Mouse (Mus musculus) duodenum, adult 2 months (tissue): ENCODE measurements around the gene Tacstd2. TPM values are rescaled to one million over a fixed set of nuclear protein-coding genes. Genes with fewer than 3 reads are reported as not detected.

Experiments
- polyA plus RNA-seq: library from polyadenylated mRNA; depleted of rRNA; stranded (reverse); fragments of >200 nt; gene quantifications from 2 replicates; pipeline ENCODE4 v1.2.3, GENCODE M21; 2012; ENCODE audit warnings: low replicate concordance; rRNA removed

Gene Tacstd2
- polyA plus RNA-seq: 0.18 TPM in 1 of 2 replicates, not detected in the other

GRCm38 (mm10) chr6:67535777-67536054, at the start of gene Tacstd2:
Tacstd2 (minus strand) TSS chr6:67535796.

GRCm38 (mm10) chr6:67491755-67492154, 43.8 kb downstream of the Tacstd2 start, which contains the start of gene Il23r:
Il23r (minus strand) TSS chr6:67491855.

Other genes with a start within 250 kb of the Tacstd2 start
- 0.09 and 0.37 TPM in 2 replicates for gene Il12rb2, start 159.6 kb downstream of the Tacstd2 start, polyA plus RNA-seq
- gene Il23r, start 43.9 kb downstream of the Tacstd2 start, polyA plus RNA-seq: not detected in 2 replicates